Mouse (Mus musculus) left cerebral cortex, adult 11 months (tissue): ENCODE data around the gene Rnf215.
A peak's percentile ranks its signal among the peaks of the same experiment; 100 is the strongest.
"Not testable (repeated sequence)": the region's sequence is repeated elsewhere in the genome, so short reads cannot be mapped to it uniquely, and the experiment has no call there.

Experiments used
- DNase-seq: peaks from one replicate; pipeline ENCODE4 v3.0.0; 2022; ENCODE audit warnings: low spot score

The Rnf215 gene

GRCm38 (mm10) chr11:4134986-4135935 is at the start of gene Rnf215:
Gene Rnf215 (plus strand): TSS chr11:4135202.
- peak; percentile 71 for DNase-seq

DNA sequence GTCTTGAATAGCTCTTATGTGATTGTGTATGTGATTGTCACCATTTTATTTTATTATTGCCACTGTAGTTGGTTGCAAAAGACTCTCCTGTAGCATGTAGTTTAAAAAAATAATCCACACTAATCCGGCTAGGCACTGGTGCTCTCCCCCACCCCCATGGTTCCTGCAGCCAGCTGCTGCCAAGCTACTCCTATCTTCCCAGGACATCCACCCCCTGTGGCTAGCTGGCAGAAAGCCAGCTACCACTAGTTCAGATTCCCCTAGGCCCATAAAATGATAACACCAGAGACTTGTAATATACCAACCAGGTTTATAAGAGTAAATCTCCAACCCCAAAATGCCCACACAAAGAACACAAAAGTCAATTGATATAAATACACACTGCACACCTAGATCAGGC is 48.8 kb upstream of the Rnf215 start:
- DNase-seq: no peak

GRCm38 (mm10) chr11:4087267-4087666 is 47.7 kb upstream of the Rnf215 start:
- no peak for DNase-seq

GRCm38 (mm10) chr11:4093459-4094377 is 41.3 kb upstream of the Rnf215 start:
- DNase-seq: no peak

GRCm38 (mm10) chr11:4094378-4095170 is 40.4 kb upstream of the Rnf215 start:
- no peak for DNase-seq

- no peak for DNase-seq
Measured at GRCm38 (mm10) chr11:4095171-4096053, 39.6 kb upstream of the Rnf215 start, which contains the start of gene Mtfp1. Gene Mtfp1 (minus strand): TSS chr11:4095445.

DNA sequence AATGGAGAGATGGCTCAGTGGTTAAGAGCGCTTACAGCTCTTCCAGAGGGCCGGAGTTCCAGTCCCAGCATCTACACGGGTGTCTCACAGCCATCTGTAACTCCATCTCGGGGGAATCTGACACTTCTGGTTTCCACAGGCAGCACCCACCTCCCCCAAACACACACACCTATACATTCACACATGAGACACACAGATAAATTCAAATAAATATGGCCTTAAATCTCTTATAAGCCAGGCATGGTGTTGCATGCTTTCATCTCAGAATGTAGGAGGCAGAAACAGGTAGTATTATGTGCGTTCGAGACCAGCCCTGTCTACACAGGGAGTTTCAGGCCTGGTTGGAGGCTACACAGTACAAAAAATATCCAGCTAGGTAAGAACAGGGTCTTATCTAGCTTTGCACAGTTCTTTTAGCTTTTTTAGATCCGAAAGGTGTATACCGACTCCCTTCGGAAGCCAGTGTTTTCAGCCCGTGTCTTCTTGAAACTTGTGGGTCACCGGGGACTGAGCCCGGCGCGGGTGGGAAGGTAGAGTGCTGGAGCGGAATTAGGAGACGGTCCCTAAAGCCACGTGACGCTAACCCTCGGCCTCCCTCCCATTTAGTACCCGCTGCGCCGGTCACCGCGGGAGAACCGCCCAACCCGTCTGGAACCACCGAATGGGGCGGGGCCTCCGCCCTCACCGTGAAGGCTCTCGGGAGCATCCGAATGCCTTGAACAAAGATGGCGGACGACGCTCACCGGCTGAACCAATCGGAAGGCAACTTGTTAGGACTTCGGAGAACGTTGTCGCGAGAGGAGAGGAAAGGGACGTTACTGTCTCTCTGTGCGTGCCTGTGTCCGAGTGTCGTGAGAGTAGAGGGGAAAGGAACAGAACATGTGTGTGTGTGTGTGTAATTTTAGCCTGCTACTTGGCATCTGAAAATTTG is 38.7 kb upstream of the Rnf215 start:
- peak; percentile 97 for DNase-seq

GRCm38 (mm10) chr11:4097091-4097621 is 37.8 kb upstream of the Rnf215 start:
- DNase-seq: no peak

GRCm38 (mm10) chr11:4098120-4098519 is 36.9 kb upstream of the Rnf215 start:
- DNase-seq: no peak

- no peak for DNase-seq
Measured at GRCm38 (mm10) chr11:4098816-4099215, 36.2 kb upstream of the Rnf215 start.

DNA sequence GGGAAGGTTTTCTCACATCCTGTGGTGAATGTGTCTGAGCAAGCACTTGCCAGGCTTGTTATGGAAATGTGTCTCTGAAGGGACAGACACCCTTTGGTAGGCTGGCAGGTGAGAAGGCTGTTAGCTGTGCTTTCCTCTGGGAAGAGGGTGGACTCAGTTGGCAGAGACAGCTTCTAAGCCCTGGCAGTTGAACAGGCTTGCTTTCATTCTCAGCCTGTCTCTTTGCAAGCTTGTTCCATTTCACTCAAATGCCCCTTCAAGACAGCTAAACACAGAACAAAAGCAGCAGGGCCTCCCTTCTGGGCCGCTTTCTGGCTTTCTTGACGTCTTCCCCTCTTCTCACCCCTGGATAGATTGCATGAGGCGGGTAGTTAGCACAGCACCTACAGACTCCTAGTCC is 35.6 kb upstream of the Rnf215 start:
- DNase-seq: no peak

DNA sequence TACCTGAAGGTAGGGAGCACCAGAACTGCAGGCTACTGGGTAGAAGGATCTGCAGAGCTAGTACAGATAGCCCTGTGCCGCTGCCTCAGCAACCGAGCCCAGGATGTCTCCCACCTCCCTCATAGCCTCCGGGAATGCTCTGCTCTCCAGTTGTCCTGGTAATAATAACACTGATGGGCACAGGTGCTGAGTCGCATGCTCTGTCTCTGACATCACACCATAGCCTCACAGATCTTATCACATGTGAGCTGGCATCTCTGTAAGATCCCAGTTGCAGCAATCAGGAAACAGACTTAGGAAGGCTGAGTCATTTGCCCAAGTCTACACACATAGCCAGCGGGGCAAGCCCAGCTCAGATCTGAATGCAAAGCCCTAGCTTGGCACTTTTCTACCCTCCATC is 33.2 kb upstream of the Rnf215 start:
- DNase-seq: no peak

DNA sequence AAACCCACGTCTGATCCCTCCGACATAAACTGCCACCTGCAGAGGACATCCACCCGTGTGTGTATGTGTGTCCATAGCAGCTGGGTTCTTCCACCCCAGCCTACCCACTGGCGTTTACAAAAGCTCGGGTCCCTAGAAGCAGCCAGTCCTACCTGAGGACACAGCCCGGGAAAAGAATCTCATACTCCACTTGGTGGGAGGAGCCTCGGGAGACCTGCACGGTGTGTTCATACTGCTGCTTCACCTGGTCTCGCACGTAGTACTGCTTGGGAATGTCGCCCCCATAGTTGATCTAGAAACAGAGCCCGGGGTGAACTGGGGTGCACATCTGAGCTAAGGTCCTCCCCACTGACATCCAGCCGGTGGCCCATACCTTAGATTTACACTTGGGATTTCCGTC is 31.5 kb upstream of the Rnf215 start:
- no peak for DNase-seq

GRCm38 (mm10) chr11:4104989-4105388 is 30.0 kb upstream of the Rnf215 start:
- no peak for DNase-seq

- no peak for DNase-seq
Measured at GRCm38 (mm10) chr11:4105444-4105843, 29.6 kb upstream of the Rnf215 start.

DNA sequence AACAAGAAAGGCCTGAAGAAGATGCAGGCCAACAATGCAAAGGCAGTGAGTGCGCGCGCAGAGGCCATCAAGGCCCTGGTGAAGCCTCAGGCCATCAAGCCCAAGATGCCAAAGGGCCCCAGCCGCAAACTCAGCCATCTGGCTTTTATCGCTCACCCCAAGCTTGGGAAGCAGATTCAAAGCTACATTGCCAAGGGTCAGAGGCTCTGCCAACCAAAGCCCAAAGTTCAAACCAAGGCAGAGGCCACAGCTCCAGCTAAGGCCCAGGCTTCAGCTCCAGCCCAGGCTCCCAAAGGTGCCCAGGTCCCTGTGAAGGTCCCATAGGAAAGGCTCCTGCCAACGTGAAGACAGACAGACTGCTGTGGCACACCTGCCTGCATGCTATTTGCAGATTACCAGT is 27.1 kb upstream of the Rnf215 start:
- DNase-seq: not testable (repeated sequence)

GRCm38 (mm10) chr11:4108691-4109090 is 26.3 kb upstream of the Rnf215 start:
- DNase-seq: no peak

DNA sequence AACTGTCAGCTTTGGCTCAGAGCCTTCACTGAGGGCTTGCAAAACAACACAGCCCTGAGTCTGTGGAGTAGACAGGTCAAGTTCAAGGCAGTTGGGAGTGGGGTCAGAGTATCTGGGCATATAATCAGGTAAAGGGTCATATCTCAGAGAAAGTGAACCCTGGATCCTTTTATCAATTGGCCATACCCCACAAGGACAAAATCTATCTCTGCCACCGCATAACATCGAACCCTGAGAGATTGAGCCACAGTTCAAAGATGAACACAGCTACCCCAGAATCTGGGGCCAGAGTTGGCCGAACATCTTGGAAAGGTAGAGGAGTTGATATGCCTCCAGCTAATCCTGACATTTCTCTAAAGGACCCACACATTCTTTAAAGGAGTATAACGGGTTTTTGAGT is 23.0 kb upstream of the Rnf215 start:
- no peak for DNase-seq

- no peak for DNase-seq
Measured at GRCm38 (mm10) chr11:4112861-4113260, 22.1 kb upstream of the Rnf215 start.
